Mouse (Mus musculus): Measurements from ENCODE around the gene Orai1. TPM values are rescaled to one million over a fixed set of nuclear protein-coding genes. Genes with fewer than 3 reads are reported as not detected.

Orai1 gene
- total and polyA plus RNA-seq, 2 experiments from 2014 or later, result 14.8 to 24.0 TPM

GRCm38 (mm10) chr5:123031312-123031711 lies 16.4 kb downstream of the Orai1 start:
- no peaks in the 10 kb centered on the region for H3K9me3 ChIP-seq (ENCODE audit: low read length)
- H3K4me3 ChIP-seq (ENCODE audit: low read depth, low read length), result no peak overlapping the region
- H3K27ac ChIP-seq (ENCODE audit: low read depth, low read length), result no peak overlapping the region
- ATAC-seq (ENCODE audit: low FRiP score) (no peak), DNase-seq (ENCODE audit: low spot score) (no peak)
- 88% methylated on average over 3 of the region's 3 CpGs for WGBS
- TF ChIP-seq CTCF (IDR thresholded peaks at IDR 0.05), result 0 out of 2 replicates have a peak, but pooled peaks have one; percentile 2
- H3K4me2 ChIP-seq (ENCODE audit: low read depth, low read length, poor library complexity, severe bottlenecking), result no peak overlapping the region
- H3K9ac ChIP-seq (replicated peaks; ENCODE audit: low read length, poor library complexity, severe bottlenecking), result no peak overlapping the region
- no peaks in the 10 kb centered on the region for H3K27me3 ChIP-seq (ENCODE audit: insufficient read depth, low read length)
- 0 out of 2 replicates have a peak, but pooled peaks cover 5% of the 10 kb centered on the region for H3K36me3 ChIP-seq (ENCODE audit: insufficient read depth, low read length)
- H3K4me1 ChIP-seq (ENCODE audit: insufficient read depth, low read length), result no peaks in the 10 kb centered on the region; the same call in 1 of the 2 replicates

- H3K4me3 ChIP-seq (ENCODE audit: low read depth, low read length), result no peak overlapping the region
- 65% methylated on average over 7 of the region's 7 CpGs for WGBS
- H3K4me2 ChIP-seq (ENCODE audit: low read depth, low read length, poor library complexity, severe bottlenecking), result no peak overlapping the region
- no peaks in the 10 kb centered on the region for H3K9me3 ChIP-seq (ENCODE audit: low read length)
- no peak overlapping the region for H3K9ac ChIP-seq (replicated peaks; ENCODE audit: low read length, poor library complexity, severe bottlenecking)
- DNase-seq (ENCODE audit: low spot score) (no peak), ATAC-seq (ENCODE audit: low FRiP score) (no peak)
- 0 out of 2 replicates have a peak, but pooled peaks cover 5% of the 10 kb centered on the region for H3K36me3 ChIP-seq (ENCODE audit: insufficient read depth, low read length)
- no peak for TF ChIP-seq CTCF (IDR thresholded peaks at IDR 0.05)
- H3K27ac ChIP-seq (ENCODE audit: low read depth, low read length), result no peak overlapping the region
- H3K27me3 ChIP-seq (ENCODE audit: insufficient read depth, low read length), result no peaks in the 10 kb centered on the region
- H3K4me1 ChIP-seq (ENCODE audit: insufficient read depth, low read length), result no peaks in the 10 kb centered on the region
Observed at GRCm38 (mm10) chr5:123033646-123034160, 18.8 kb downstream of the Orai1 start.

GRCm38 (mm10) chr5:123035089-123035488 lies 20.2 kb downstream of the Orai1 start:
- no peak for TF ChIP-seq CTCF (IDR thresholded peaks at IDR 0.05)
- Histone ChIP-seq H3K27me3 (ENCODE audit: insufficient read depth, low read length) (no peaks in the 10 kb centered on the region), H3K4me3 (ENCODE audit: low read depth, low read length) (no peak overlapping the region), H3K27ac (ENCODE audit: low read depth, low read length) (no peak overlapping the region), H3K9ac (replicated peaks; ENCODE audit: low read length, poor library complexity, severe bottlenecking) (no peak overlapping the region), H3K36me3 (ENCODE audit: insufficient read depth, low read length) (no peaks in the 10 kb centered on the region), H3K4me1 (ENCODE audit: insufficient read depth, low read length) (no peaks in the 10 kb centered on the region), H3K4me2 (ENCODE audit: low read depth, low read length, poor library complexity, severe bottlenecking) (no peak overlapping the region), H3K9me3 (ENCODE audit: low read length) (no peaks in the 10 kb centered on the region)
- DNase-seq (ENCODE audit: low spot score) (no peak), ATAC-seq (ENCODE audit: low FRiP score) (no peak)
- WGBS, result 84% methylated on average over 4 of the region's 4 CpGs

GRCm38 (mm10) chr5:123035564-123035963 lies 20.7 kb downstream of the Orai1 start:
- no peaks in the 10 kb centered on the region for H3K9me3 ChIP-seq (ENCODE audit: low read length)
- H3K4me3 ChIP-seq (ENCODE audit: low read depth, low read length), result no peak overlapping the region
- no peak for ATAC-seq (ENCODE audit: low FRiP score)

GRCm38 (mm10) chr5:123038115-123038514 lies 23.2 kb downstream of the Orai1 start:
- H3K4me1 ChIP-seq (ENCODE audit: insufficient read depth, low read length), result no peaks in the 10 kb centered on the region
- H3K4me2 ChIP-seq (ENCODE audit: low read depth, low read length, poor library complexity, severe bottlenecking), result no peak overlapping the region
- H3K36me3 ChIP-seq (ENCODE audit: insufficient read depth, low read length), result no peaks in the 10 kb centered on the region
- H3K27me3 ChIP-seq (ENCODE audit: insufficient read depth, low read length), result no peaks in the 10 kb centered on the region
- no peak for TF ChIP-seq CTCF (IDR thresholded peaks at IDR 0.05)
- WGBS, result 85% methylated on average over 5 of the region's 5 CpGs
- DNase-seq (ENCODE audit: low spot score), result no peak
- H3K9ac ChIP-seq (replicated peaks; ENCODE audit: low read length, poor library complexity, severe bottlenecking), result no peak overlapping the region
- H3K4me3 ChIP-seq (ENCODE audit: low read depth, low read length), result no peak overlapping the region
- H3K9me3 ChIP-seq (ENCODE audit: low read length), result no peaks in the 10 kb centered on the region
- no peak for ATAC-seq (ENCODE audit: low FRiP score)
- H3K27ac ChIP-seq (ENCODE audit: low read depth, low read length), result no peak overlapping the region

More at GRCm38 (mm10) chr5:123035564-123035963, 20.7 kb downstream of the Orai1 start:
- 45% methylated on average over 6 of the region's 6 CpGs for WGBS
- H3K4me2 ChIP-seq (ENCODE audit: low read depth, low read length, poor library complexity, severe bottlenecking), result no peak overlapping the region
- no peaks in the 10 kb centered on the region for H3K4me1 ChIP-seq (ENCODE audit: insufficient read depth, low read length)
- H3K27me3 ChIP-seq (ENCODE audit: insufficient read depth, low read length), result no peaks in the 10 kb centered on the region
- no peak overlapping the region for H3K9ac ChIP-seq (replicated peaks; ENCODE audit: low read length, poor library complexity, severe bottlenecking)
- no peaks in the 10 kb centered on the region for H3K36me3 ChIP-seq (ENCODE audit: insufficient read depth, low read length)
- H3K27ac ChIP-seq (ENCODE audit: low read depth, low read length), result no peak overlapping the region
- no peak for TF ChIP-seq CTCF (IDR thresholded peaks at IDR 0.05)
- DNase-seq (ENCODE audit: low spot score), result no peak

GRCm38 (mm10) chr5:123039120-123039752 lies 24.4 kb downstream of the Orai1 start:
- 5% methylated on average over 25 of the region's 25 CpGs for WGBS
- Histone ChIP-seq H3K9me3 (ENCODE audit: low read length) (no peaks in the 10 kb centered on the region), H3K36me3 (ENCODE audit: insufficient read depth, low read length) (no peaks in the 10 kb centered on the region), H3K4me2 (ENCODE audit: low read depth, low read length, poor library complexity, severe bottlenecking) (peak overlapping the region; percentile 45), H3K4me1 (ENCODE audit: insufficient read depth, low read length) (no peaks in the 10 kb centered on the region), H3K27ac (ENCODE audit: low read depth, low read length) (no peak overlapping the region), H3K4me3 (ENCODE audit: low read depth, low read length) (0 out of 2 replicates have a peak overlapping the region, but pooled peaks have one; percentile 2), H3K27me3 (ENCODE audit: insufficient read depth, low read length) (no peaks in the 10 kb centered on the region), H3K9ac (replicated peaks; ENCODE audit: low read length, poor library complexity, severe bottlenecking) (no peak overlapping the region)
- no peak for TF ChIP-seq CTCF (IDR thresholded peaks at IDR 0.05)
- ATAC-seq (ENCODE audit: low FRiP score) (no peak), DNase-seq (ENCODE audit: low spot score) (no peak)
